Mouse (Mus musculus) urinary bladder, postnatal 25 days (tissue): Measurements from ENCODE around the gene Pla2g2e.
"Not testable (repeated sequence)": the region's sequence is repeated elsewhere in the genome, so short reads cannot be mapped to it uniquely, and the experiment has no call there.

ENCODE experiments used
- DNase-seq: peaks from one replicate; pipeline ENCODE4 v3.0.0; 2022; ENCODE audit warnings: low spot score

Pla2g2e gene

GRCm38 (mm10) chr4:138877731-138878130, at the start of gene Pla2g2e:
TSS of gene Pla2g2e (plus strand) at chr4:138877942.
- DNase-seq = no peak

GRCm38 (mm10) chr4:138839806-138840205, 37.9 kb upstream of the Pla2g2e start:
- no peak for DNase-seq

GRCm38 (mm10) chr4:138840726-138841125, 37.0 kb upstream of the Pla2g2e start:
- no peak for DNase-seq

GRCm38 (mm10) chr4:138841386-138841785, 36.4 kb upstream of the Pla2g2e start:
- DNase-seq = no peak

GRCm38 (mm10) chr4:138851463-138851862, 26.3 kb upstream of the Pla2g2e start:
- peak; percentile 72 for DNase-seq

GRCm38 (mm10) chr4:138852961-138853360, 24.8 kb upstream of the Pla2g2e start:
- no peak for DNase-seq

GRCm38 (mm10) chr4:138855092-138855632, 22.6 kb upstream of the Pla2g2e start:
- no peak for DNase-seq

- peak; percentile 47 for DNase-seq
These were observed 21.3 kb upstream of the Pla2g2e start for GRCm38 (mm10) chr4:138856491-138856890.

GRCm38 (mm10) chr4:138857576-138857975, 20.2 kb upstream of the Pla2g2e start:
- no peak for DNase-seq

- DNase-seq = no peak
These were observed 19.3 kb upstream of the Pla2g2e start for GRCm38 (mm10) chr4:138858446-138858845.

GRCm38 (mm10) chr4:138859245-138859644, 18.5 kb upstream of the Pla2g2e start:
- no peak for DNase-seq

- peak; percentile 67 for DNase-seq
These were observed 18.0 kb upstream of the Pla2g2e start for GRCm38 (mm10) chr4:138859728-138860127.

GRCm38 (mm10) chr4:138863344-138863998, 14.3 kb upstream of the Pla2g2e start, which contains the start of gene Pla2g5:
TSS of gene Pla2g5 (minus strand) at chr4:138863482.
- DNase-seq = no peak

- DNase-seq = no peak
These were observed 12.7 kb upstream of the Pla2g2e start for GRCm38 (mm10) chr4:138865092-138865491.

- no peak for DNase-seq
These were observed 11.8 kb upstream of the Pla2g2e start for GRCm38 (mm10) chr4:138865991-138866390.

GRCm38 (mm10) chr4:138866413-138866812, 11.3 kb upstream of the Pla2g2e start:
- DNase-seq = peak; percentile 79

GRCm38 (mm10) chr4:138868666-138869065, 9.1 kb upstream of the Pla2g2e start:
- no peak for DNase-seq

- no peak for DNase-seq
These were observed 3.9 kb upstream of the Pla2g2e start, which contains the start of gene Gm13030 for GRCm38 (mm10) chr4:138873864-138874263. TSS of gene Gm13030 (minus strand) at chr4:138873964.

- not testable (repeated sequence) for DNase-seq
These were observed 2.5 kb upstream of the Pla2g2e start for GRCm38 (mm10) chr4:138875275-138875674.

GRCm38 (mm10) chr4:138875986-138876385, 1.8 kb upstream of the Pla2g2e start:
- no peak for DNase-seq

- DNase-seq = no peak
These were observed 1.0 kb downstream of the Pla2g2e start for GRCm38 (mm10) chr4:138878783-138879182.

- no peak for DNase-seq
These were observed 2.1 kb downstream of the Pla2g2e start for GRCm38 (mm10) chr4:138879808-138880207.

GRCm38 (mm10) chr4:138880811-138881584, 3.3 kb downstream of the Pla2g2e start:
- DNase-seq = no peak
